Mouse (Mus musculus) limb, embryonic 10.5 days (tissue): Measurements from ENCODE around the gene Stat5a. TPM values are rescaled to one million over a fixed set of nuclear protein-coding genes. Genes with fewer than 3 reads are reported as not detected.

Experiments used
- DNase-seq: peaks from one replicate; pipeline ENCODE4 v3.0.0-alpha.2; 2017; ENCODE audit warnings: low spot score
- H3K27ac ChIP-seq: fragments of 300-500 bp; sonication (generic); 2 replicates; pipeline ENCODE4 v1.5.1; 2016; ENCODE audit warnings: mild to moderate bottlenecking
- H3K27me3 ChIP-seq: fragments of 300-500 bp; sonication (generic); 2 replicates; pipeline ENCODE4 v1.6.1; 2016; ENCODE audit warnings: low read depth, mild to moderate bottlenecking; ENCODE audit not compliant: poor library complexity, severe bottlenecking
- H3K36me3 ChIP-seq: fragments of 300-500 bp; sonication (generic); 2 replicates; pipeline ENCODE4 v1.6.1; 2016; ENCODE audit warnings: mild to moderate bottlenecking, moderate library complexity
- H3K4me1 ChIP-seq: fragments of 300-500 bp; sonication (generic); 2 replicates; pipeline ENCODE4 v1.6.1; 2016
- H3K4me3 ChIP-seq: fragments of 300-500 bp; sonication (generic); 2 replicates; pipeline ENCODE4 v1.5.1; 2016; ENCODE audit warnings: mild to moderate bottlenecking, moderate library complexity
- H3K9me3 ChIP-seq: fragments of 300-500 bp; sonication (generic); replicated peaks from 2 replicates; pipeline ENCODE4 v1.6.1; 2016; ENCODE audit warnings: mild to moderate bottlenecking
- WGBS: fragments of 180-500 bp; shearing (Covaris S2); methylation state at CpG from one replicate; pipeline ENCODE4 v1.1.7; 2016; 5-methylcytosine and 5-hydroxymethylcytosine counted together
- polyA plus RNA-seq: library from polyadenylated mRNA; unstranded; fragments of >200 nt; fragmentation: Nextera tagmentation; extraction: Ambion mirVana; gene quantifications from 2 replicates; pipeline ENCODE4 v1.2.1, GENCODE M21; 2016

Stat5a gene
- 2.1 and 2.7 TPM in 2 replicates for polyA plus RNA-seq

DNA sequence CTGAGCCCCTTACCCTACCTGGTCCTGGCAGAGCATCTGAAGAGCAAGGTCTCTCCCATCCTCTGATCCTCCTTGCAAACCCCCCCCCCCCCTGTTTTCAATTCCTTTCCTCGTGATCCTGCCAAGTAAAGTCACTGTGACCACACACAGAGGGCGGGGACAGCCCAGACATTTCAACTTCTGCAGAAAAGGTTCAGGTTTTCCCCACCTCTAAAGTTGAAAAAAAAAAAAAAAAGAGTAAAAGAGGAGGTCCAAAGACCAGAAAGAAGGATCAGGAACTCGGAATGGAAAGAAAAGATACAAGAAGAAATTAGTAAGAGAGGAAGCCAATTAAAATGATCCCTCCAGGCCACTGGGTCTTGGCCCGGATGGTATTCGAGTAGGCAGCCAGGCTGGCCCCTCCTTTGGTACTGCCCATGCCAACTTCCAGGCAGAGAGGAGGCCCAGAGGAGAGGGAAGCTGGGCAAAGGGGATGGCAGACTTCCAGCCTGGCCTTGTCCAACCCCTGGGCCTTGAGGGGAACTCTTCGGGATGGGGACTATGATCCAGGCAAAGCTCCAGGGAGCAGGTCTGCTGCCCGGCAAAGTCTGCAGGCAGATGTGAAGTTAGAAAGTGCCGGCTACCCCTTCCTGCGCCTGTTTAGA is at the start of gene Stat5a:
Gene Stat5a, plus strand, starts transcription at position 417 of the 644 bp plus-strand sequence.
- no peaks in the 10 kb centered on the region for H3K36me3 ChIP-seq
- peak within 1 kb of the TSS; percentile 78 for H3K27ac ChIP-seq
- no peaks in the 10 kb centered on the region for H3K9me3 ChIP-seq
- peak within 1 kb of the TSS; percentile 58 for H3K4me3 ChIP-seq
- peaks cover 99% of the 10 kb centered on the region for H3K27me3 ChIP-seq
- peaks cover 17% of the 10 kb centered on the region for H3K4me1 ChIP-seq
- WGBS = 54% methylated on average over 9 of the region's 9 CpGs
- DNase-seq = no peak

DNA sequence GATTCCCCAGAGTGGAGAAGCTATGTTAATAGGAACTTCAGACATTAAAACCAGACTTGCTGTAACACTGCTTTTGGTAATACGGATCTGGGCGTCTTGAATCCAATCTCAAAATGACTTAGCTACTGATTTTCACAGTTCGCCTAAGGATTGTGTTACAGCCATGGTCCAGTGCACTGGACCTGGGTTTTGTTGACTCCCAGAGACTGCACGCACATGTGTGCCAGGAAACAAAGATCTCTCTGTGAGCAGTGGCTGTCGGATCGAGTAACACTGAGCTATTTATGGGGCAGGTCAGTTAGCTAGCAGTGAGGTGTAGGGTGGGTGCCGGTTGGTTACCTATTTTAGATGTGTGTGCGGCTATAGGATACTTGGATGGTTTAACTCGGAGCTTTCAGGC is 48.6 kb upstream of the Stat5a start:
- H3K27ac ChIP-seq = peak overlapping the region; percentile 62; the same call in 1 of the 2 replicates
- WGBS = 82% methylated on average over 9 of the region's 9 CpGs

DNA sequence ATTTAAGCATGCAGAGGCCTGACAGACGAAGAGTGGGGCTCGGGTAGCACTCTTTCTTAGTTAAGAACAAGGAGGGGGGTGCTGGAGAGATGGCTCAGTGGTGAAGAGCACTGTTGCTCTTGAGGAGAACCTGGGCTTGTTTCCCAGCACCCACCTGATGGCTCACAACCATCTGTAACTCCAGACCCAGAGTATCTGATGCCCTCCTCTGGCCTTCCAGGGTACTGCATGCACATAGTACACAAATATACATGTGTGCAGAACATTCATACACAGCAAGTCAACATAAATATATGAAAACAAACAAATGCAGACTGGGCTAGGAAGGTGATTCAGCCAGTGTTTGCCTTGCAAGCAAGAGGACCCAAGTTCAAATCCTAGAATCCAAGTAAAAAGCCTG is 48.0 kb upstream of the Stat5a start:
- no peak for DNase-seq
- 95% methylated on average over 2 of the region's 2 CpGs for WGBS
- Histone ChIP-seq H3K4me1 (peaks cover 16% of the 10 kb centered on the region; the same call in 1 of the 2 replicates), H3K9me3 (no peaks in the 10 kb centered on the region), H3K4me3 (no peak overlapping the region), H3K36me3 (0 out of 2 replicates have a peak, but pooled peaks cover 4% of the 10 kb centered on the region), H3K27ac (peak overlapping the region; percentile 61; the same call in 1 of the 2 replicates), H3K27me3 (no peaks in the 10 kb centered on the region)

More for the DNA sequence above, 48.6 kb upstream of the Stat5a start:
- H3K36me3 ChIP-seq = peaks cover 6% of the 10 kb centered on the region; the same call in 1 of the 2 replicates
- H3K27me3 ChIP-seq = no peaks in the 10 kb centered on the region
- H3K4me3 ChIP-seq = no peak overlapping the region
- no peak for DNase-seq
- no peaks in the 10 kb centered on the region for H3K9me3 ChIP-seq
- peaks cover 16% of the 10 kb centered on the region for H3K4me1 ChIP-seq

DNA sequence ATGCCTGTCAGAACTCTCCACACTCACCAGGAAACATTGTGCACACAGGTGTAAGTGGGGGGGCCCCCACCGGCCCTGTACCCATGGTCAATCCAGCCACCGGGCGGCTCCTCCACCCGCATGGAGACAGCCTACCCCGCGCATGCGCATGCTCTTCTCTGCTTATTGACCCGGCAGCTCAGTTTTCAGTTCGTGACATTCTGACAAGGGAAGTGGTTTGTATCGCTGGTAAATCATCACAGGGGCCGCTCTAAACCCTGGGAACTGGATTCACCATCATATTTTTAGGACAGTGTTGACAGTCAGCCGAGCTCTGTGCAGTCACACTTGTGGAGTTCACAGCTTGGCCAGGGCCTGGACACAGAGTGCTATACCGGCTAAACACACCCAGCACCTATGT is 44.7 kb upstream of the Stat5a start:
- Histone ChIP-seq H3K4me1 (peaks cover 35% of the 10 kb centered on the region), H3K27ac (peak overlapping the region; percentile 46; the same call in 1 of the 2 replicates), H3K4me3 (no peak overlapping the region), H3K9me3 (no peaks in the 10 kb centered on the region), H3K27me3 (no peaks in the 10 kb centered on the region), H3K36me3 (0 out of 2 replicates have a peak, but pooled peaks cover 4% of the 10 kb centered on the region)
- 76% methylated on average over 13 of the region's 13 CpGs for WGBS
- DNase-seq = peak; percentile 49

DNA sequence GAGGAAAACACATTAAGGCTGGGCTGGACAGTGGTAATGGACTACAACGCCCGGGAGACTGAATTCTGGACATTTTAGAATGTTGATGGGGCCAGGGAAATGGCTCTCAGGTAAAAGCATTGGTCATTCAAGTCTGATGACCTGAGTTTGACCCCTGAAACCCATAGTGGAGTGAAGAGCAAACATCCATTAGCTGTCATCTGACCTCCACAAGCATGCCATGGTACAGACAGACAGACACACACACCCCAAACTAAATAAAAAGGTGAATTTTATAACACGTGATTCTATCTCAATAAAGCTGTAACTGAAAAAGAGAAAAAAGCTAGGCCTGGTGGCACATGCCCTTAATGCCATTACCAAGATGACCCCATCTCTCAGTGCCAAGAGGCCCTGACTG is 42.8 kb upstream of the Stat5a start:
- H3K36me3 ChIP-seq = 0 out of 2 replicates have a peak, but pooled peaks cover 4% of the 10 kb centered on the region
- 72% methylated on average over 3 of the region's 3 CpGs for WGBS
- no peaks in the 10 kb centered on the region for H3K9me3 ChIP-seq
- H3K27me3 ChIP-seq = no peaks in the 10 kb centered on the region
- peaks cover 51% of the 10 kb centered on the region for H3K4me1 ChIP-seq
- no peak for DNase-seq
- H3K27ac ChIP-seq = no peak overlapping the region
- H3K4me3 ChIP-seq = no peak overlapping the region

DNA sequence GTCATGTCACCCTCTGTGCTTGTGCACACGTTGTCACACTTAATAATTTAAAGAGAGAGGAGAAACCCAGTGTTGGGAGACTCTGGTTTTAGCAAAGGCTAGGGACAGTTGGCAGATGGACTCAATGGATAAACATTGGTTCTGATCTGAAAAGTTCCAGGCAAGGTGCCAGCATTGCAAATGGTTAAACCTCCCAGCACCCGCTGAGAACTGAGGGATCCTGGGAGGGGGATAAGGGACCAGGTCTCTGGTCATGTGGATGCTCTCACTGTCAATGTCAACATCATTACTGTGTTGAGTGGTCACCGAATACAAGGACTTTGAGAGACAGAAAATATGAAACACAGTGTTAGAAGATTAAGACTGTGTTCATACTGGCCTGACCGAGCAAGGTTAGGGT is 42.4 kb upstream of the Stat5a start:
- Histone ChIP-seq H3K9me3 (no peaks in the 10 kb centered on the region), H3K4me3 (no peak overlapping the region), H3K27ac (no peak overlapping the region), H3K4me1 (peaks cover 51% of the 10 kb centered on the region), H3K36me3 (0 out of 2 replicates have a peak, but pooled peaks cover 4% of the 10 kb centered on the region), H3K27me3 (no peaks in the 10 kb centered on the region)
- DNase-seq = no peak
- 81% methylated on average over 4 of the region's 4 CpGs for WGBS

DNA sequence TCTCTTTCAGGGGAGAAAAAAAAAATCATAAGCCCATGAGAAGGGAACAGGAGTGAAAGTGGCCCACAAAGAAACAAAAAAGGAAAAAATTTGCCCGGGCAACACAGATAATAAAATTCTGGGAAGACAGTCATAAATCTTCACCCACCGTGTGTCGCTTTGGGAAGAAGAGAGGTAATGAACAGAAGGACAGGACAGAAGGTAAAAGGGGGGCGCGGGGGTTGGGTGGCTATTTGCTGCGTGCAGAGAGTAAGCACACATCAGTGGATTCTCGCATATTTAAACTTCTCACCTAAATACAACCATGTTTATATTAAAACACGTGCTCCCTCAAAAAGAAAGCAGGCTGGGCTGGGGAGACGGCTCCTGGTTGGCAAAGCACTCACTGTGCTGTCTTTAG is 41.8 kb upstream of the Stat5a start:
- no peak overlapping the region for H3K27ac ChIP-seq
- H3K27me3 ChIP-seq = no peaks in the 10 kb centered on the region
- 64% methylated on average over 9 of the region's 9 CpGs for WGBS
- H3K4me3 ChIP-seq = no peak overlapping the region
- DNase-seq = no peak
- peaks cover 53% of the 10 kb centered on the region for H3K4me1 ChIP-seq
- 0 out of 2 replicates have a peak, but pooled peaks cover 1% of the 10 kb centered on the region for H3K36me3 ChIP-seq
- H3K9me3 ChIP-seq = no peaks in the 10 kb centered on the region

DNA sequence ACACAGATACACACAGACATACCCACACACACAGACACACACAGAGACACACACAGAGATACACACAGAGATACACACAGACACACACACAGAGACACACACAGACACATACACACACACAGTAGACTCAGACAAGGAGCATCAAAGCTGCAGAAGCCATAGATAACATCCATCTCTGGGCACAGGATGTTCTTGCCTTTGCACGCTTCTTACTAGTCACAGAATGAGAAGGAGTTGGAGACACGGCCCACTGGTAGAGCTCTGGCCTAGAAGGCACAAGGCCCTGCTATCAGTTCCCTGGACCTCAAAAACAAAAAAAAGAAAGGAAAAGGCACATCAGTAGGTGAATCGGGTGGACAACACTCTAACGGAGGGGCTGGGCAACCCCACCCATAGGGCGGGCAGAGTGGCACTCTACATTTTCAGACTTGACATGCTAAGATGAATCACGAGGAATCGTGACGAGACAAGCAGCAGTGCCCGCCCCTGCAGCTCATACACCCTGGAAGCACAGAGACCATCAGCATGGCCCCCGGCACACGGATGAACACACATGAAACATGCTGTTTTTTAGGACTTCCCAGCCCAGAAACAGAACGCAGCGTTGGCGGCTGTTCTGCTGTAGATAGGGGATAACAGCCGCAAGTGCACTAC is 40.7 kb upstream of the Stat5a start:
- H3K9me3 ChIP-seq = no peaks in the 10 kb centered on the region
- no peak for DNase-seq
- 90% methylated on average over 15 of the region's 15 CpGs for WGBS
- no peak overlapping the region for H3K27ac ChIP-seq
- H3K36me3 ChIP-seq = no peaks in the 10 kb centered on the region
- no peak overlapping the region for H3K4me3 ChIP-seq
- peaks cover 58% of the 10 kb centered on the region for H3K4me1 ChIP-seq
- no peaks in the 10 kb centered on the region for H3K27me3 ChIP-seq

DNA sequence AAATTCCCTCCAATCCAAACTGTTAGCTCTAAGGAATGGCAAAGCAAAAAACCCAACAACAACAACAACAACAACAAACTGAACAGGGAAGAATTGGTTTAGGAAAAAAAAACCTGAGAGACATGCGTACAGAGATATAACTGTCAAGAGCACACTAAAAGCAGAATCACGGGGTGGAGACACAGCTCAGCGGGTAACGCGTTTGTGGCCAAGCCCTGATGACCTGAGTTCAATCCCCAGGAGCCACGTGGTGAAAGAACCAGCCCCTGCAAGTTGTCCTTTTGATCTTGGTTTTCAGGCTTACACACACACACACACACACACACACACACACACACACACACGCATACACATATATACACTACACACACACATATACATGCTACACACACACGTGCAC is 40.1 kb upstream of the Stat5a start:
- H3K4me1 ChIP-seq = peaks cover 58% of the 10 kb centered on the region
- WGBS = 45% methylated on average over 8 of the region's 8 CpGs
- no peak overlapping the region for H3K4me3 ChIP-seq

DNA sequence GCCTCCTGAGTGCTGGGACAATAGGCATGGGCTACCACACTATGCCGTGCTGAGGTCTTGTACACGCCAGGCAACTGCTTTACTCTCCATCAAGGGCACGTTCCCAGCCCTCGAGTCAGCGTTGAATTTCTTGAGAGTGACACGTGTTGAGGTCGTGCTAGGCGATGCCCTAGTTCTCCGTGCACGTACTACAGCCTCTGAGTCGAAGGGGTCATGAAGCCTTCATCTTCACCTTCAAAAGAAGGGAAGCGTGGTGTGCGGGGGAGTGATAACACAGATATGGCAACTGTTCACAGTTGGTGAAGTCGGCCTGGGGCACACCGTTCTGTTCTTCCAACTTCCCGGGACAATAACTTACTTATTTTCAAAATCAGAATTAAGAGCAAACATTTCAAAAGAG is 39.5 kb upstream of the Stat5a start:
- Histone ChIP-seq H3K4me1 (peaks cover 55% of the 10 kb centered on the region), H3K4me3 (no peak overlapping the region), H3K27me3 (no peaks in the 10 kb centered on the region), H3K27ac (no peak overlapping the region; the same call in 1 of the 2 replicates), H3K9me3 (no peaks in the 10 kb centered on the region), H3K36me3 (no peaks in the 10 kb centered on the region)
- WGBS = 71% methylated on average over 16 of the region's 16 CpGs
- DNase-seq = no peak

More for the DNA sequence above, 40.1 kb upstream of the Stat5a start:
- DNase-seq = no peak
- Histone ChIP-seq H3K36me3 (no peaks in the 10 kb centered on the region), H3K27ac (no peak overlapping the region), H3K9me3 (no peaks in the 10 kb centered on the region), H3K27me3 (no peaks in the 10 kb centered on the region)

DNA sequence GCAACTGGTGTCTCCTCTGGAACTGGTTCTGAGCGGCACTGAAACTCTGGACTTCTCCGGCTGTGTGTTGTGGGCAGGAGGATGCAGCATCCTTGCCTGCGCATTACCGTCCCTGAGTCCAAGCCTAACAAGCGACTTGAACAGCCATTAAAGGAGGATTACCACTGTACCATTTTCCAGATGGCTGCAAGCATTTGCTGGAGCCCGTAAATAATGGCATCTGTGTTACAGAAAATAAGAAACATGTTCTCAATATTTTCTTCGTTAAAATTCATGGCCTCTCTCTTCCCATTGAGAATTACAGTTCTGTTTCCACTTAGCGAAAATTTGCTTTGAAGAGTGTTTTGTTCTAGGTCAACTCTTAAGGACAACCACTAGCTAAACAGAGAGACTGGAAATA is 39.1 kb upstream of the Stat5a start:
- no peak overlapping the region for H3K4me3 ChIP-seq
- DNase-seq = peak; percentile 39
- no peak overlapping the region; the same call in 1 of the 2 replicates for H3K27ac ChIP-seq
- H3K4me1 ChIP-seq = peaks cover 50% of the 10 kb centered on the region
- 48% methylated on average over 8 of the region's 8 CpGs for WGBS
- no peaks in the 10 kb centered on the region for H3K9me3 ChIP-seq
- H3K27me3 ChIP-seq = no peaks in the 10 kb centered on the region
- H3K36me3 ChIP-seq = no peaks in the 10 kb centered on the region

DNA sequence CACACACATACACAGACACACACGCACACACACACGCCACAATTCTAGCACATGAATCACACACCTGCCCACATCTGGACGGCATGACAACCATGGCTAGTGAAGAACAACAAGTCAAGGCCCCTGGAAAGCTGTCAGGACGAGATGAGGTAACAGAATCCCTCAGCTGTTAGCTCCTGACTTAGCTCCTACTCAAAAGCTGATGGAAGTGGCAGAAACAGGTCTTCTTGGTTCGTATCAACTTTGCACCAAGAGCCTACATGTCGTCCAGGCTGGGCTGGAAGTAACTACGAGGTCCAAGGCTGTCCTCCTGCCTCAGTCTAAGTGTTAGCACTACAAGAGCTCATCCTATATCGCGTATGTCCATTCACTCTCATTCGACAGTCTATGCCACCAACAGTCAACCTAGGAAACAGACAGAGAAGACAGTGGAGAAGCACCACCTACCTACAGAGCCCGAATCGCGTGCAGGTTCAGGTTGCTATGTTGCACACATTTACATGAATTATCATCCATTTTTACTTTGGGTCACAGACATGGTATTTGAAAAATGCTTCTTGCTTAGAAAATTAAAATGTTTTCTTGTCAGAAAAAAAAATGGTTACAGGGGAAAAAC is 37.4 kb upstream of the Stat5a start:
- DNase-seq = no peak
- Histone ChIP-seq H3K36me3 (no peaks in the 10 kb centered on the region), H3K27ac (no peak overlapping the region), H3K4me3 (no peak overlapping the region), H3K27me3 (no peaks in the 10 kb centered on the region), H3K4me1 (peaks cover 52% of the 10 kb centered on the region), H3K9me3 (no peaks in the 10 kb centered on the region)
- WGBS = 88% methylated on average over 13 of the region's 13 CpGs

DNA sequence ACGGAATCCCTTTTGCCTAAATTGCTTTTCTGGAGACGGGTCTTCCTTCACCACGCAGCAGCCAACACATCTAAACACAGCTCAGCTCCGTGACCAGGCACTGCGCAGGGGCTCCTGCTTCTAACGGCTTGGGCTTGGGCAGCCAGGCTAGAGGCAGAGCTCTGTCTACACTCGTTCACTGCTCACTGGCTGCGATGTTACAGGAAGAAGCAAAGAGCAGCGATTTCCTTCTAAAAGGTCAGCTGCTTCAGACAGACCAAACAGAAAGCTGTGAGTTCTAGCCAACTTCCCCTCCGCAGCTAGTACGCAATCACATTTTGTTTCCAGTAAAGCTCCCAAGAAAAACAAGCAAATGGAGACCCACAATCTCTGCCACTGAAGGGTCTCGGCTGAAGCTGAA is 36.8 kb upstream of the Stat5a start:
- WGBS = 68% methylated on average over 12 of the region's 12 CpGs
- DNase-seq = no peak
- Histone ChIP-seq H3K27ac (peak overlapping the region; percentile 43; the same call in 1 of the 2 replicates), H3K4me3 (no peak overlapping the region), H3K9me3 (no peaks in the 10 kb centered on the region), H3K36me3 (no peaks in the 10 kb centered on the region), H3K27me3 (no peaks in the 10 kb centered on the region), H3K4me1 (peaks cover 54% of the 10 kb centered on the region)
